Mouse (Mus musculus): ENCODE results near the gene Esx1. TPM values are rescaled to one million over a fixed set of nuclear protein-coding genes. Genes with fewer than 3 reads are reported as not detected.
A peak's percentile ranks its signal among the peaks of the same experiment; 100 is the strongest.

Gene Esx1
- polyA plus RNA-seq, 1 experiment from 2014 or later: not detected

DNA sequence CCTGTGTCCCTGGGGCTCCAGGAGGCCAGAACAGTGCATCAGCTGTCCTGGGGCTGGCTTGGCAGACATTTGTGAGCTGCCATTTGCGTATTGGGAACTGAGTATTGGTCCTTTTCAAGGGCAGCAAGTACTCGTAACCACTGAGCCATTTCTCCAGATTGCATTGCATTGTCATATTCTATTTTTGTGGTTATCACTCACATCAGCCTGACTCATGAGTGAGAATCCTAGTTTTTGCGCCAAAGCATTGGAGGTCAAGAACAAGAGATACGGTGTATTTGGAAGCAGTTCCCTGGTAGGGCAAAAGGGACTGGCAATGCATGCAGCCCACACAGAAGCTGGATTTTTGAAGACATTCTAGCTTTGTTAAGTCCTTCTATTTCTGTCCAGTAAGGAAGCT lies 21.8 kb upstream of the Esx1 start:
- H3K4me3 ChIP-seq (ENCODE audit: low read depth, low read length): no peak overlapping the region
- ATAC-seq (replicated peaks; ENCODE audit: insufficient number of reproducible peaks, low FRiP score, low TSS enrichment, low read depth) (no peak), DNase-seq (ENCODE audit: low spot score) (no peak)
- no peak overlapping the region for H3K27ac ChIP-seq (replicated peaks; ENCODE audit: low read depth, low read length)
- no peak overlapping the region for H3K9ac ChIP-seq (replicated peaks; ENCODE audit: low read length)
- no peak overlapping the region for H3K4me2 ChIP-seq (ENCODE audit: low read depth, low read length)
- H3K4me1 ChIP-seq (ENCODE audit: control insufficient read depth, insufficient read depth, low read length): no peaks in the 10 kb centered on the region
- no peaks in the 10 kb centered on the region for H3K27me3 ChIP-seq (ENCODE audit: control insufficient read depth, insufficient read depth, low read length)
- H3K9me3 ChIP-seq (replicated peaks; ENCODE audit: control insufficient read depth, low read length): no peaks in the 10 kb centered on the region
- H3K36me3 ChIP-seq (replicated peaks; ENCODE audit: control insufficient read depth, insufficient read depth, low read depth, low read length): no peaks in the 10 kb centered on the region
- WGBS: 84% methylated on average over 4 of the region's 4 CpGs

DNA sequence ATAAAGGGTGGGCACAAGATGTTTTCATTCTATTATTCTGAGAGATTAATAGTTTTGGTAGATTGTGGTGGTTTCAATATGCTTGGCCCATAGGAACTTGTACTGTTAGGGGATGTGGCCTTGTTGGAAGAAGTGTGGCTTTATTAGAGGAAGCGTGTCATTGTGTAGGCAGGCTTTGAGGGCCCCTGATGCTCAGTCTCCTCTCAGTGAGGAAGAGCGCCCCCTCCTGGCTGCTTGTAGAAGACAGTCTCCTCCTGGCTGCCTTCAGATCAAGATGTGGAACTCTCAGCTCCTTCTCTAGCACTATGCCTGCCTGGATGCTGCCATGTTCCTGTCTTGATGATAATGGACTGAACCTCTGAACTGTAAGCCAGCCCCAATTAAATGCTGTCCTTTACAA lies 20.7 kb upstream of the Esx1 start:
- H3K27ac ChIP-seq (replicated peaks; ENCODE audit: low read depth, low read length): no peak overlapping the region
- H3K9ac ChIP-seq (replicated peaks; ENCODE audit: low read length): no peak overlapping the region

GRCm38 (mm10) chrX:137141669-137142068 lies 19.8 kb upstream of the Esx1 start:
- 21% methylated on average over 6 of the region's 6 CpGs for WGBS
- H3K4me1 ChIP-seq (ENCODE audit: control insufficient read depth, insufficient read depth, low read length): no peaks in the 10 kb centered on the region
- no peak for ATAC-seq (replicated peaks; ENCODE audit: insufficient number of reproducible peaks, low FRiP score, low TSS enrichment, low read depth)

More for the DNA sequence above, 20.7 kb upstream of the Esx1 start:
- WGBS: 17% methylated on average over 2 of the region's 2 CpGs
- peak; percentile 17 for DNase-seq (ENCODE audit: low spot score)
- ATAC-seq (replicated peaks; ENCODE audit: insufficient number of reproducible peaks, low FRiP score, low TSS enrichment, low read depth): no peak
- Histone ChIP-seq H3K9me3 (replicated peaks; ENCODE audit: control insufficient read depth, low read length) (no peaks in the 10 kb centered on the region), H3K4me1 (ENCODE audit: control insufficient read depth, insufficient read depth, low read length) (no peaks in the 10 kb centered on the region), H3K36me3 (replicated peaks; ENCODE audit: control insufficient read depth, insufficient read depth, low read depth, low read length) (no peaks in the 10 kb centered on the region), H3K4me2 (ENCODE audit: low read depth, low read length) (no peak overlapping the region), H3K27me3 (ENCODE audit: control insufficient read depth, insufficient read depth, low read length) (no peaks in the 10 kb centered on the region), H3K4me3 (ENCODE audit: low read depth, low read length) (no peak overlapping the region)

DNA sequence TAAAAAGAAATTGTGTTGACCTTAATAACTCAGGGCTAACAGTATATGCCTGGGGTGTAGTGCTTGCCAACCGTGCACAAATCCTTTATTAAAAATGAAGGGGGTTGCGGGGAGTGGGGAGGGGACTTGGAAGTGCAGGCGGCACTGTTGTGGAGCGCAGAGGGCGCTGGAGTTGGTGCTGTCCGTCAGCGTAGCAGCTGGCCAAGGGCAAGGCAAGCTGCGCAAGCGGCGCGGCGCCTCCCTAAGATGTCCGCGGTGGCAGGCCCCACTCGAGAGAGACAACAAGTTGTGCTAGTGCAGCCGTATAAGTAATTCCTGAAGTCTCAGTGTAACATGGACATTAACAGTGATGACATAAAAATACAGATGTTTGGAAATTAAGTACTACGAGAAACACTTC lies 5.7 kb upstream of the Esx1 start:
- Histone ChIP-seq H3K4me2 (ENCODE audit: low read depth, low read length) (no peak overlapping the region), H3K36me3 (replicated peaks; ENCODE audit: control insufficient read depth, insufficient read depth, low read depth, low read length) (no peaks in the 10 kb centered on the region), H3K4me1 (ENCODE audit: control insufficient read depth, insufficient read depth, low read length) (no peaks in the 10 kb centered on the region), H3K4me3 (ENCODE audit: low read depth, low read length) (no peak overlapping the region), H3K27ac (replicated peaks; ENCODE audit: low read depth, low read length) (no peak overlapping the region), H3K27me3 (ENCODE audit: control insufficient read depth, insufficient read depth, low read length) (peaks cover 21% of the 10 kb centered on the region), H3K9me3 (replicated peaks; ENCODE audit: control insufficient read depth, low read length) (no peaks in the 10 kb centered on the region), H3K9ac (replicated peaks; ENCODE audit: low read length) (no peak overlapping the region)
- 15% methylated on average over 17 of the region's 17 CpGs for WGBS
- DNase-seq (ENCODE audit: low spot score) (no peak), ATAC-seq (replicated peaks; ENCODE audit: insufficient number of reproducible peaks, low FRiP score, low TSS enrichment, low read depth) (no peak)

More at GRCm38 (mm10) chrX:137141669-137142068, 19.8 kb upstream of the Esx1 start:
- H3K27ac ChIP-seq (replicated peaks; ENCODE audit: low read depth, low read length): no peak overlapping the region
- H3K4me2 ChIP-seq (ENCODE audit: low read depth, low read length): no peak overlapping the region
- no peaks in the 10 kb centered on the region for H3K36me3 ChIP-seq (replicated peaks; ENCODE audit: control insufficient read depth, insufficient read depth, low read depth, low read length)
- H3K9ac ChIP-seq (replicated peaks; ENCODE audit: low read length): no peak overlapping the region
- no peaks in the 10 kb centered on the region for H3K9me3 ChIP-seq (replicated peaks; ENCODE audit: control insufficient read depth, low read length)
- H3K4me3 ChIP-seq (ENCODE audit: low read depth, low read length): no peak overlapping the region
- DNase-seq (ENCODE audit: low spot score): peak; percentile 77
- no peaks in the 10 kb centered on the region for H3K27me3 ChIP-seq (ENCODE audit: control insufficient read depth, insufficient read depth, low read length)

GRCm38 (mm10) chrX:137119675-137120423 lies 2.0 kb downstream of the Esx1 start:
- no peak for ATAC-seq (replicated peaks; ENCODE audit: insufficient number of reproducible peaks, low FRiP score, low TSS enrichment, low read depth)
- Histone ChIP-seq H3K27me3 (ENCODE audit: control insufficient read depth, insufficient read depth, low read length) (peaks cover 42% of the 10 kb centered on the region), H3K27ac (replicated peaks; ENCODE audit: low read depth, low read length) (no peak overlapping the region), H3K4me2 (ENCODE audit: low read depth, low read length) (no peak overlapping the region), H3K4me3 (ENCODE audit: low read depth, low read length) (no peak overlapping the region), H3K4me1 (ENCODE audit: control insufficient read depth, insufficient read depth, low read length) (no peaks in the 10 kb centered on the region), H3K9me3 (replicated peaks; ENCODE audit: control insufficient read depth, low read length) (no peaks in the 10 kb centered on the region), H3K9ac (replicated peaks; ENCODE audit: low read length) (no peak overlapping the region), H3K36me3 (replicated peaks; ENCODE audit: control insufficient read depth, insufficient read depth, low read depth, low read length) (no peaks in the 10 kb centered on the region)
- 19% methylated on average over 52 of the region's 52 CpGs for WGBS
- no peak for DNase-seq (ENCODE audit: low spot score)

- ATAC-seq (replicated peaks; ENCODE audit: insufficient number of reproducible peaks, low FRiP score, low TSS enrichment, low read depth) (0 out of 2 replicates have a peak, but pooled peaks have one; percentile 62), DNase-seq (ENCODE audit: low spot score) (peak; percentile 80)
- no peak overlapping the region for H3K27ac ChIP-seq (replicated peaks; ENCODE audit: low read depth, low read length)
- no peaks in the 10 kb centered on the region for H3K36me3 ChIP-seq (replicated peaks; ENCODE audit: control insufficient read depth, insufficient read depth, low read depth, low read length)
- H3K27me3 ChIP-seq (ENCODE audit: control insufficient read depth, insufficient read depth, low read length): peaks cover 46% of the 10 kb centered on the region
- H3K4me3 ChIP-seq (ENCODE audit: low read depth, low read length): 0 out of 2 replicates have a peak overlapping the region, but pooled peaks have one; percentile 3
- 12% methylated on average over 40 of the region's 40 CpGs for WGBS
- H3K9ac ChIP-seq (replicated peaks; ENCODE audit: low read length): no peak overlapping the region
- no peaks in the 10 kb centered on the region for H3K4me1 ChIP-seq (ENCODE audit: control insufficient read depth, insufficient read depth, low read length)
- no peaks in the 10 kb centered on the region for H3K9me3 ChIP-seq (replicated peaks; ENCODE audit: control insufficient read depth, low read length)
- H3K4me2 ChIP-seq (ENCODE audit: low read depth, low read length): no peak overlapping the region; the same call in 1 of the 2 replicates
These were observed 3.7 kb downstream of the Esx1 start for GRCm38 (mm10) chrX:137118097-137118746.

- no peak overlapping the region for H3K4me2 ChIP-seq (ENCODE audit: low read depth, low read length)
- no peak overlapping the region for H3K27ac ChIP-seq (replicated peaks; ENCODE audit: low read depth, low read length)
- no peak for DNase-seq (ENCODE audit: low spot score)
- no peaks in the 10 kb centered on the region for H3K4me1 ChIP-seq (ENCODE audit: control insufficient read depth, insufficient read depth, low read length)
- H3K9ac ChIP-seq (replicated peaks; ENCODE audit: low read length): no peak overlapping the region
- no peak overlapping the region for H3K4me3 ChIP-seq (ENCODE audit: low read depth, low read length)
- H3K27me3 ChIP-seq (ENCODE audit: control insufficient read depth, insufficient read depth, low read length): peaks cover 23% of the 10 kb centered on the region
- no peaks in the 10 kb centered on the region for H3K9me3 ChIP-seq (replicated peaks; ENCODE audit: control insufficient read depth, low read length)
- no peak for ATAC-seq (replicated peaks; ENCODE audit: insufficient number of reproducible peaks, low FRiP score, low TSS enrichment, low read depth)
- H3K36me3 ChIP-seq (replicated peaks; ENCODE audit: control insufficient read depth, insufficient read depth, low read depth, low read length): no peaks in the 10 kb centered on the region
- 9% methylated on average over 13 of the region's 13 CpGs for WGBS
These were observed 15.4 kb downstream of the Esx1 start for GRCm38 (mm10) chrX:137106498-137106897.

DNA sequence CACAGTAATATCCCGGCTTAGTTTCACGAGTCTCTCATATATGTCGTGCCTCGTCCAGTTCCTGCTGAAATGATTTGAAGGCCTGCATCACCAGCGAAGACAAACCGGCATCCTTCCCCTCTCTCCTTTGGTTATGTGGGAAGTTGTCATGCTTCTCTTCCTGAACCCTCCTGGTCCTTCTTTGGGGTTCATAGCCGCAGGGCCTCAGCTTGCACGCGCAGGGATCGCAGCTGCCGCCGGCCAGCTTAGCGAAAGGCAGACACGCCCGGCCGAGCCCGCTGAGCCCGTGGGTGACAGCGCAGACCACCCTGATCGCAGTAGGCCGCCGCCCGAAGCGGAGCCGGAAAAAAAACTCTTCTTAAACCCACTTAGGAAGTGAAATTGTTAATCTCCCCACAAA lies 17.4 kb downstream of the Esx1 start:
- ATAC-seq (replicated peaks; ENCODE audit: insufficient number of reproducible peaks, low FRiP score, low TSS enrichment, low read depth) (no peak), DNase-seq (ENCODE audit: low spot score) (no peak)
- H3K4me3 ChIP-seq (ENCODE audit: low read depth, low read length): no peak overlapping the region
- no peaks in the 10 kb centered on the region for H3K9me3 ChIP-seq (replicated peaks; ENCODE audit: control insufficient read depth, low read length)
- H3K9ac ChIP-seq (replicated peaks; ENCODE audit: low read length): no peak overlapping the region
- no peaks in the 10 kb centered on the region for H3K36me3 ChIP-seq (replicated peaks; ENCODE audit: control insufficient read depth, insufficient read depth, low read depth, low read length)
- no peaks in the 10 kb centered on the region for H3K4me1 ChIP-seq (ENCODE audit: control insufficient read depth, insufficient read depth, low read length)
- no peak overlapping the region for H3K27ac ChIP-seq (replicated peaks; ENCODE audit: low read depth, low read length)
- peaks cover 28% of the 10 kb centered on the region for H3K27me3 ChIP-seq (ENCODE audit: control insufficient read depth, insufficient read depth, low read length)
- 20% methylated on average over 25 of the region's 25 CpGs for WGBS
- H3K4me2 ChIP-seq (ENCODE audit: low read depth, low read length): no peak overlapping the region
